Mouse (Mus musculus) forelimb bud, embryonic 11.5 days (tissue): ENCODE results near the gene Sept12.

Experiments used
- DNase-seq: peaks from one replicate; pipeline ENCODE4 v3.0.0-alpha.2; 2012; ENCODE audit warnings: low read depth, low spot score

Sept12 gene

DNA sequence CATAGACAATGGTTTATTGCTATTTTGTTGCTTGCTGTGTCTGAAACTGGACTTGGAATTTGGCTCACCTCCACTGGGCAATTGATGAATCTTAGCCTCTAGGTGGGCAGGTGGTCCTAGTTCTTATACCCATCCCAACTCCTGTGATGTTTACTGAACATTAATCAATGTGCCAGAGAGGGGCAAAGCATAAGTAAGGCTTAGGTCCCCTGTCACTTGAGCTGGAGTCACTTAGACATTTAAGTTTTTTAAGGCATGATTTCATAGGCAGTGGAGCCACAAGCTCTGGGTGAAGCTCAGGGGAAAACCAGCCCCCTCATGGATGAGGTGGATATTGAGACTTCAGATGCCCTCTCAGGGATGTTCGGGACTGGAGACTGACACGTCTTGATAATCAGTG lies 59.2 kb downstream of the Sept12 start, which contains the start of gene Nudt16l1:
TSS of gene Nudt16l1 (plus strand) at position 301 of the 400 bp plus-strand sequence.
- DNase-seq: no peak

DNA sequence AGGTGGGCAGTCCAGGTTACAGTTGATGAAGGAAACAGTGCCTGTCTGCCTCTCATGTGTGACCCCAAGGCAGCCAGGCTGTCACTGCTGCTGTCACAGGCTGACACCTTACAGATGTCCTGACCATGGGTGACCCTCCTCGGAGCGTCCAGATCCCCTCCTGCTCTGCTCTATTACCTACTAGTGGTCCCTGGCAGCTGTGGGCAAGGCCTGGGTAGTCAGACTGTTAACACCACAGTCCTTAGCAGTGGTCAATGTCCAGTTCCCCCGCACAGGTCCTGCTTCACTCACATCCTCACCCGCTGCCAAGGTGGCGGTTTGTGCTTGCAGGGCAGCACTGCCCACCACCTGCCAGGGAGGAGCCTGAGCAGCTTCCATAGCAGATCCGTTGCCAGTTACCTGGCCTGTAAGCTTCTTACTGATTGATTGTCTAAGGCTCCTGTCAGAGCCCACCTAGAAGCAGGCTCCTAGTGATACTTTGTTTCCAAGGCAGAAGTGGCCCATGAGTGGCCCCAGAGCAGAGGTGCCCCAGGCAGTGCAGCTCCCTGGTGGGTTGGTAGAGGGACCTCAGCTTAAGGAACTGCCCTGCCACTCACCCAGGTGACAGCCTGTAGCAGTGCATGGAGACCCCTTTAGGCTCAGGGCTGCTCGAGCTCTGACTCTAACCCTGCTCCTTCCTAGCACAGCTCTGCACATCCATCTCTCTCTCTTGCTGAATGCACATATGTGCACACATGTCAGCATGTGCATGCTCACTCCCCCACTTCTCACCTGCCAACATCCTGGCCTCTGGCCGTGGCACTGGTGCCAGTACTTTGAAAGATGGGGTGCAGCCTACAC lies 60.1 kb downstream of the Sept12 start:
- no peak for DNase-seq
